Mouse (Mus musculus) lung, embryonic 14.5 days (tissue): ENCODE measurements around the gene Cpe. TPM values are rescaled to one million over a fixed set of nuclear protein-coding genes. Genes with fewer than 3 reads are reported as not detected.

ENCODE experiments used
- ATAC-seq: fragments of 200-750 bp; cut with Nextera tagmentation; 2 replicates; pipeline ENCODE4 v1.8.0; 2017; ENCODE audit warnings: mild to moderate bottlenecking, moderate TSS enrichment, moderate library complexity; ENCODE audit not compliant: insufficient read depth
- DNase-seq: peaks from one replicate; pipeline ENCODE4 v3.0.0-alpha.2; 2015
- H3K27ac ChIP-seq: fragments of 300-500 bp; sonication (generic); 2 replicates; pipeline ENCODE4 v1.5.1; 2014; ENCODE audit warnings: low read depth, mild to moderate bottlenecking, moderate library complexity
- H3K27me3 ChIP-seq: fragments of 300-500 bp; sonication (generic); 2 replicates; pipeline ENCODE4 v1.6.1; 2014; ENCODE audit warnings: low read length, control low read depth; ENCODE audit not compliant: insufficient read depth
- H3K36me3 ChIP-seq: fragments of 300-500 bp; sonication (generic); 2 replicates; pipeline ENCODE4 v1.6.1; 2014; ENCODE audit warnings: control low read depth; ENCODE audit not compliant: insufficient read depth
- H3K4me1 ChIP-seq: fragments of 300-500 bp; sonication (generic); 2 replicates; pipeline ENCODE4 v1.6.1; 2014; ENCODE audit warnings: antibody characterized with exemption, control low read depth; ENCODE audit not compliant: insufficient read depth
- H3K4me2 ChIP-seq: fragments of 300-500 bp; sonication (generic); 2 replicates; pipeline ENCODE4 v1.6.1; 2014; ENCODE audit warnings: mild to moderate bottlenecking
- H3K4me3 ChIP-seq: fragments of 300-500 bp; sonication (generic); 2 replicates; pipeline ENCODE4 v1.5.1; 2014; ENCODE audit warnings: low read depth, low read length
- H3K9ac ChIP-seq: fragments of 300-500 bp; sonication (generic); 2 replicates; pipeline ENCODE4 v1.6.1; 2014
- H3K9me3 ChIP-seq: fragments of 300-500 bp; sonication (generic); 2 replicates; pipeline ENCODE4 v1.6.1; 2016; ENCODE audit warnings: low read depth, low read length, control low read depth
- CTCF ChIP-seq: IDR thresholded peaks from 2 replicates; pipeline ENCODE4 v1.5.1; 2016; ENCODE audit warnings: antibody characterized with exemption, low read depth
- WGBS: fragments of 180-500 bp; shearing (Covaris S2); extraction: QIAGEN DNeasy Blood & Tissue Kit; methylation state at CpG from one replicate; pipeline ENCODE4 v1.1.7; 2014; 5-methylcytosine and 5-hydroxymethylcytosine counted together
- polyA plus RNA-seq: library from polyadenylated mRNA; unstranded; fragments of >200 nt; fragmentation: Nextera tagmentation; extraction: Ambion mirVana; gene quantifications from 2 replicates; pipeline ENCODE4 v1.2.1, GENCODE M21; 2014

Cpe gene
- polyA plus RNA-seq, 1 experiment from 2014 or later, result 30.6 TPM

- H3K27me3 ChIP-seq, result no peaks in the 10 kb centered on the region
- no peaks in the 10 kb centered on the region for H3K9me3 ChIP-seq
- no peak overlapping the region for H3K27ac ChIP-seq
- no peaks in the 10 kb centered on the region for H3K36me3 ChIP-seq
- no peak overlapping the region for H3K4me3 ChIP-seq
- DNase-seq, result no peak
- H3K4me1 ChIP-seq, result no peaks in the 10 kb centered on the region
- no peak overlapping the region for H3K9ac ChIP-seq
- no peak overlapping the region for H3K4me2 ChIP-seq
- no peak for TF ChIP-seq CTCF
- ATAC-seq, result no peak
- 95% methylated on average over 5 of the region's 5 CpGs for WGBS
These were observed 86.8 kb downstream of the Cpe start for GRCm38 (mm10) chr8:64606015-64606414.

GRCm38 (mm10) chr8:64598206-64598605 is 94.6 kb downstream of the Cpe start:
- Histone ChIP-seq H3K27me3 (no peaks in the 10 kb centered on the region), H3K9ac (no peak overlapping the region), H3K9me3 (no peaks in the 10 kb centered on the region), H3K36me3 (no peaks in the 10 kb centered on the region), H3K27ac (no peak overlapping the region), H3K4me3 (no peak overlapping the region), H3K4me1 (no peaks in the 10 kb centered on the region), H3K4me2 (no peak overlapping the region)
- DNase-seq (no peak), ATAC-seq (no peak)
- TF ChIP-seq CTCF, result no peak
- WGBS, result 82% methylated on average over 4 of the region's 4 CpGs

GRCm38 (mm10) chr8:64597042-64597970 is 95.5 kb downstream of the Cpe start:
- Histone ChIP-seq H3K4me2 (no peak overlapping the region), H3K9ac (no peak overlapping the region), H3K4me3 (no peak overlapping the region), H3K36me3 (no peaks in the 10 kb centered on the region), H3K27me3 (no peaks in the 10 kb centered on the region), H3K9me3 (no peaks in the 10 kb centered on the region), H3K27ac (no peak overlapping the region), H3K4me1 (no peaks in the 10 kb centered on the region)
- peak; percentile 86 for TF ChIP-seq CTCF
- peak; percentile 86 for DNase-seq
- WGBS, result 35% methylated on average over 21 of the region's 21 CpGs
- peak; percentile 73 for ATAC-seq

- H3K9me3 ChIP-seq, result no peaks in the 10 kb centered on the region
- no peak overlapping the region for H3K9ac ChIP-seq
- ATAC-seq (no peak), DNase-seq (no peak)
- no peak overlapping the region for H3K4me3 ChIP-seq
- H3K36me3 ChIP-seq, result no peaks in the 10 kb centered on the region
- no peaks in the 10 kb centered on the region for H3K4me1 ChIP-seq
- H3K27ac ChIP-seq, result no peak overlapping the region
- H3K27me3 ChIP-seq, result no peaks in the 10 kb centered on the region
- H3K4me2 ChIP-seq, result no peak overlapping the region
- no peak for TF ChIP-seq CTCF
- WGBS, result 71% methylated on average over 4 of the region's 4 CpGs
These were observed 96.5 kb downstream of the Cpe start for GRCm38 (mm10) chr8:64596396-64596795.

- H3K4me3 ChIP-seq, result no peak overlapping the region
- ATAC-seq, result no peak
- H3K36me3 ChIP-seq, result no peaks in the 10 kb centered on the region
- no peaks in the 10 kb centered on the region for H3K9me3 ChIP-seq
- no peaks in the 10 kb centered on the region for H3K27me3 ChIP-seq
- H3K27ac ChIP-seq, result no peak overlapping the region
- no peak for TF ChIP-seq CTCF
- DNase-seq, result no peak
- H3K4me1 ChIP-seq, result no peaks in the 10 kb centered on the region
- no peak overlapping the region for H3K9ac ChIP-seq
- no peak overlapping the region for H3K4me2 ChIP-seq
- 83% methylated on average over 1 of the region's 1 CpGs for WGBS
These were observed 102.4 kb downstream of the Cpe start for GRCm38 (mm10) chr8:64590456-64590855.

GRCm38 (mm10) chr8:64582887-64583286 is 110.0 kb downstream of the Cpe start:
- TF ChIP-seq CTCF, result no peak

GRCm38 (mm10) chr8:64578221-64578620 is 114.6 kb downstream of the Cpe start:
- WGBS, result 51% methylated on average over 8 of the region's 8 CpGs
- Histone ChIP-seq H3K4me1 (no peaks in the 10 kb centered on the region), H3K27ac (no peak overlapping the region), H3K9ac (no peak overlapping the region), H3K36me3 (no peaks in the 10 kb centered on the region), H3K9me3 (no peaks in the 10 kb centered on the region), H3K27me3 (no peaks in the 10 kb centered on the region), H3K4me3 (no peak overlapping the region), H3K4me2 (no peak overlapping the region)
- no peak for ATAC-seq
- DNase-seq, result no peak
- no peak for TF ChIP-seq CTCF

More at GRCm38 (mm10) chr8:64582887-64583286, 110.0 kb downstream of the Cpe start:
- Histone ChIP-seq H3K4me2 (no peak overlapping the region), H3K36me3 (no peaks in the 10 kb centered on the region), H3K27ac (no peak overlapping the region), H3K9me3 (no peaks in the 10 kb centered on the region), H3K27me3 (no peaks in the 10 kb centered on the region), H3K9ac (no peak overlapping the region), H3K4me3 (no peak overlapping the region), H3K4me1 (no peaks in the 10 kb centered on the region)
- DNase-seq, result no peak
- no peak for ATAC-seq
- WGBS, result 26% methylated on average over 3 of the region's 3 CpGs
